Mouse (Mus musculus): ENCODE measurements around the gene Ankrd24.

The Ankrd24 gene

DNA sequence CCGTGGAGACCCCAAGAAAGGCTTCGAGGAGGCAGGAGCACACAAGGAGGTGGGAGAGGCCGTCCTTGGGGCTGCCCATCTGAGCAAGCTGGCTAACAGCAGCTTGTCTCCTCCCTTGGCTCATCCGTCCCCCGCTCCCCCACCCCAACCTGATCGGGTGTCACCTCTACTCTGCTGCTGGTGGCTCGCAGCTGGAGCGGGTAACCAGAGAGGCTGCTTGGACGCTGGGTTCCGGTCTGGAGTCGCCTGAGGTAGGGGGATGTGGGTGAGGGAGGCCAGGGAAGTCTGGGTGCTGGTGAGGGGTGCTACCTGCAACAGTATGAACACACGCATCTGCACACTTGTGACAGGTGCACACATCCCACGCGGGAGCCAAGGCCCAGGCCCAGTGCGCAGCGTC, at the start of gene Ankrd24:
TSS of gene Ankrd24 (plus strand) at position 151 of the 400 bp plus-strand sequence.
- DNase-seq (ENCODE audit: low read depth, low spot score) = no peak

DNA sequence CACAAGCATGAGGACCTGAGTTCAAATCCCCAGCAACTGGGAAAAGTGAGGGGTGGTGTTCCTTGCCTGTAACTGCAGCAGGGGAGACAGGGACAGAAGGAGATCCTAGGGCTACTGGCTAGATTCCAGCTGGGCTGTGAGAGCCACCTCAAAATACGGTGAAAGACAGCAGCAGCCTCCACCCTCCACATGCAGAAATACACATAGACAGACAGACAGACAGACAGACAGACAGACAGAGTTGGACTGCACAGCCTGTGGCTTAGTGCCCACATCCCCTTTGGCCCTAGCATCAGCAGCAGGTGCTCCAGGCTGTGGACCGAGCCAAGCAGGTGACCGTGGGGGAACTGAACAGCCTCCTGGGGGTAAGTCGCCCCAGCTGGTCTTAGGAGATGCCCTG, 48.4 kb upstream of the Ankrd24 start:
- DNase-seq (ENCODE audit: low read depth, low spot score) = no peak

DNA sequence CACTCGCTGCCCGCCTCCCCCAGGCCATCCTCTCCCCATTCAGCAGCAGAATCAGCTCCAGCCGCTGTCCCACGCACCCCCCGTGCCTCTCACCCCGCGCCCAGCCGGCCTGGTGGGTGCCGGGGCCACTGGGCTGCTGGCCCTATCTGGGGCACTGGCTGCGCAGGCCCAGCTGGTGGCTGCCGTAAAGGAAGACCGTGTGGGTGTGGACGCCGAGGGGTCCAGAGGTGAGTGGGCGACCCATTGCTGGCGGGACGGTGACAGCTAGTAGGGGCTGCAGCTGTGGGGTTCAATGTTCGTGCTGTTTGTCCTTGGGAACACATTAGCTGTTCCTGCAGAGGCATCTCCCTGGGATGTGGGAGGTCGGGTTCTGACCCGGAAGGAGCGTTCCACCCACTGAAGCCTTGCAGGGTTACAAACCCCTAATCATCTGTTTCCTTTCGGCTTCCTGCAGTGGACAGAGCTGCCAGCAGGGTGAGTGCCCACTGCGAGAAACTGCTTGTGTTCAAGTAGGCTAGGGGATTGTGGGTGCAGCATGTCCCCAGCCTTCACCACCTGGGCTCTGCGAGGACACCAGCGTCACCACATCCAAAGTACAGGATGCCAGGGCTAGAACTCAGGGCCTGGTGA, 47.8 kb upstream of the Ankrd24 start:
- DNase-seq (ENCODE audit: low read depth, low spot score) = no peak

DNA sequence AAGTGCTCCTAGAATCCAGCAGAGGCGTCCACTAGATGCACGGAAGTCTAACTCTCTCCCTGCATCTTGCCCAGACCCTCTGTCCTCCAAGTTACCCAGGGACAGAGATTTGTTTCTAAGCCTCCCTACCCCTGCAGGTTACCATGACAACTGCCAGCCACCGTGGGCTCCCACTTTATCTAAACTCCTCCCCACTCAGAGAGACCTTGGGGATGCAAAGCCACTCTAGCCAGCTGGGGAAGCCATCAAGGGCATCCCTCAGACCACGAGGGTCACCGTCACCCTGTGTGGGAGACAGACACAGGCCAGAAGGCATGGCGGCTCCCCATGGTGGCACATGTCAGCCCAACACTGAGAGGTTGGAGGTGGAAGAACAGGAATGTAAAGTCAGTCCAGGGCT, 45.0 kb upstream of the Ankrd24 start:
- DNase-seq (ENCODE audit: low read depth, low spot score) = no peak

DNA sequence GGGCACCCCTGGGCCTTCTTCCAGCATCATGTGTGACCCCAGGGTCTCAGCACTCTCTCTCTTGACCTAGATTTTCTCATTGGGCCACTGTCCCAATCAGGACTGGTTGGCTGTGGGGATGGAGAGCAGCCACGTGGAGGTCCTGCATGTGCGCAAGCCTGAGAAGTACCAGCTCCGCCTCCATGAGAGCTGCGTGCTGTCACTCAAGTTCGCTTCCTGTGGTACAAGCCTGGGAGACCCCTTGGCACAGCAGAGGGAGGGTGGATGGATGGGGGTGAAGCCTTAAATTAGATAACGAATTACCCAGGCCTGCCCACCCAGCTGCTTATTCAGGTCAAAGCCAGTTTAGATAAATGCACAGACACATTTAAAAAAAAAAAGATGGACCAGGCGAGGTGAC, 39.6 kb upstream of the Ankrd24 start:
- no peak for DNase-seq (ENCODE audit: low read depth, low spot score)

DNA sequence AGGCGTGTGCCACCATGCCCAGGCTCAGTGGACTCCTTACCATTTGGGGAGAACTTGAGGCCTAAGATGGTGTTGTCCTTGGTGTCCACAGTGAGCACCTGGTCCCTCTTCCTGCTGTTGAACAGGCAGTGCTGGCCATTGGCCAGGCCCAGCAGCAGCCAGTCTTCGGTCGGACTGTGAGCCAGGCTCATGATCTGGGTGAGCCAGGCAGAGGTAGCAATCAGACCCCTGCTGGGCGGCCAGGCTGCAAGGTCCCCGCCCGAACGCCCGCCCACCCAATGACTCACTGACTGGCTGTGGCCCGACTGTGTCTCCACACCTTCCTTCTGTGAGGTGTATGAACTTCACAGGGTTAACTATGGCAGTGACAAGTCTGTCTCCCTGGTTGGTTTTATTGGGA, 36.5 kb upstream of the Ankrd24 start:
- DNase-seq (ENCODE audit: low read depth, low spot score) = no peak

DNA sequence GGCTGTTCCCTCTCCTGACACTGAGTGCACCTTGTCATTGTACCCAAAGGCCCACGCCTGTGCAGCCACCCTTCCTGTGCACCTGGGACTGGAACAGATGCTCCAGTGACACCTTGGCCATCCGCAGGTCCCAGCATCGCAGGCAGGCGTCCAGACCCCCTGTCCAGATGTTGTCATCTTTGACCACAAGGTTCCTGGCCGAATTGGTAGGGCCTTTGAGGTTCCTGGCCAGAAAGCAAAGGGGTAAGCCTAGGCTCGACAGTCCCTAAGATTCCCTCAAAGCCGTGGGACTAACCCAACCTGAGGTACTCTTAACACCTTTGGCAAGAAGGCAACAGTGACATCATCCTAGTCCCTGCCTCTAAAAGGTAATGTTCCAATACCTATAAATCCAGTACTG, 35.7 kb upstream of the Ankrd24 start:
- DNase-seq (ENCODE audit: low read depth, low spot score) = no peak

DNA sequence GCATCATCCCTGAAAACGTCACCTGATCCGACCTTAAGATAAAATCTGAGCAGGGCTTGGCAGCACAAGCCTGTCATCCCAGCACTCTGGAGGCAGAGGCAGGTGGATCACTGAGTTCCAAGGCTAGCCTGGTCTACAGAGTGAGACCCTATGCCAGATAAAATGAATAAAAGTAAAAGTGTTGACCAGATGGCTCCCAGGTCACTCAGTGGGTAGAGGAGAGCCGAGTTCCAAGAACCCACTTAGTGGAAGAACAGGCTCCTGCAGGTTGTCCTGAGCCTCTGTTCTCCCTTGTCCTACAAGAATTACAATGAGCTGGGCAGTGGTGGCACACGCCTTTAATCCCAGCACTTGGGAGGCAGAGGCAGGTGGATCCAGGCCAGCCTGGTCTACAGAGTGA, 35.1 kb upstream of the Ankrd24 start:
- no peak for DNase-seq (ENCODE audit: low read depth, low spot score)

DNA sequence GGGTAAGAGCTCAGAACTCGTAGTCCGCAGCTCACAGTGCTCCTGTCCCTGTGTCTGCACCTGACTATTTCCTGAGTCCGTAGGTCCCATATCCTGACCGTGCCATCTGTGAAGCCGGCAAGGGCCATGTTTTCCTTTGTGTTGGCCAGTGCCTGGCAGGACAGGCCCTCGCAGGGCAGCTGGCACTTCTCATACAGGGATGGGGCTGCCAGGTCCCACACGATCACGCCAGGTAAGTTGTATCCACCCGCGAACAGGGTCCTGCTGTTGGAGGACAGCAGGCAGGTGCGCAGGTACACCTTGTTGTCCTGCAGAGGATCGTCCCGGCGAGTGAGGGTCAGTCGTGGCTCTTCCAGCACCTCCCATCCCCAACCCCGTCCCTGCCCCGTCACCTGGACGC, 34.4 kb upstream of the Ankrd24 start:
- DNase-seq (ENCODE audit: low read depth, low spot score) = no peak

DNA sequence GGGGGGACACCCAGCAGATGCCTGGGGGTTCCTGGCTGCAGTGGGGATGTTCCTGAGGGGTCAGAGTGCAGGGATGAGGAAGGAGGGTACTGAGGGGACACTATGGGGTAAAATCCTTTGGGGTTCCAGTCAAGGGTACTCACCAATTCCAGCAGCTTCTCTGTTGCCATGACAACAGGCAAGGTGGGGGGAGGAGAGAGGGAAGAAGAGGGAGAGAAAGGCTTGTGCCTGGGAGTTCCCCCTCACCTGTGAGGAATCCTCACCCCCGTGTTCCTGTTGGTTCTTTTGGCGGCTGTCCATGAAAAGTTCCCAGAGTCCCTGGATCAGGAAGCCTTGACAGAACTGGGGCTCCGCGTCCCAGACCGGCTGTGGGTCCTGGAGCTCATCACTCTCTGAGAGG, 32.7 kb upstream of the Ankrd24 start:
- DNase-seq (ENCODE audit: low read depth, low spot score) = no peak

DNA sequence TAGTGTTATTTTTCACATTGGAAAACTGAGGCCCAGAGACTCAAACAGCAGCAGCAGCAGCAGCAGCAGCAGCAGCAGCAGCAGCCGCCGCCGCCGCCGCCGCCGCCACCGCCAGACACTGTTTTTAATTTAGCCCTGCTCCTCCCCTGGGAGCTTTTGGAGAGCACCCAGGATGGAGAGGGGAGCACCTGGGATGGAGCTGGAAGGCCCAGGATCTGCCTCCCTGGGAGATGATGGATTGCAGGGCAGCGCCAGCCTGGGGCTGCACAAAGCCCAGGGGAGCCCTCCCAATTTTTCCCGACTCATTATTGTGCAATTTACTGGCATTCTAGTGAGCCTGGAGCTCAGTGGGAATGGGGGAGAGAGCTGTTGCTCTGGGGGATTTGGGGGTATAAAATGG, 31.7 kb upstream of the Ankrd24 start:
- no peak for DNase-seq (ENCODE audit: low read depth, low spot score)

DNA sequence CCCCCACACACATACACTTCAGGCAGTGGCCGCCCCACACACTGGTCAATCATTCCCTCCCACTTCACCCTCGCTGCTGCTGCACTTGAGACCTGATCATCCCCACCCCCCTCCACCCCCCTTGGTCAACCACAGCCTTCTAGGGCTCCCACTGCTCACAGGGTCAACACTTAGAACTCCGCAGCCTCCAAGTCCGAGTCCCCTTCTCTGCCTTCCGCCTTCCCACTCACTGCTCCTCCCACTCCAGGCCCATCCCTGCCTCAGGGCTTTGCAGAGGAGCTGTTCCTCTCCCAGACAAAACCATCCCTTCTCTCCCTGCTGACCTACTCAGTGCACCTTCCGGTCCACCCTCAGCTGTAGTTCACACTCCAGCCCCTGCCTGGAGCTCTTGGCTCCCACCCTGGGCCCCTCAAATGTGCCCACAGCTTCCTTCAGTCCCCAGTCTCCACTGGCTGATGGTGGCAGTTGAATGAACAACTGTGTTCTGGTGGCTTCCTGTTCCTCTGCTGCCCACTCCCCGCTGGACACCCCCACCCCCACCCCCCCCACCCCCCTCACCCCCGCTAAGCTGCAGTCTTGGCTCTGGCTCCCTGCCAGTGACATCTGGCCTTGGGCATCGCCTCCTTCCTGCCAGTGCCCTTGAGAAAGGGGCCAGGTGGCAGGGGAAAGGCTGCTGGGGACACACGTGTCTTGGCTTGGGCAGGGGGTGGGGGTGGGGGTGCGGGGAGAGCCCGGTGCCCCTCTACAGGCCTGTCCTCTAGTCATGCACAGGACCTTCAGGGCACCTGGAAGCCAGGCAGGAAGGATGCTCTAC, 31.0 kb upstream of the Ankrd24 start:
- no peak for DNase-seq (ENCODE audit: low read depth, low spot score)

DNA sequence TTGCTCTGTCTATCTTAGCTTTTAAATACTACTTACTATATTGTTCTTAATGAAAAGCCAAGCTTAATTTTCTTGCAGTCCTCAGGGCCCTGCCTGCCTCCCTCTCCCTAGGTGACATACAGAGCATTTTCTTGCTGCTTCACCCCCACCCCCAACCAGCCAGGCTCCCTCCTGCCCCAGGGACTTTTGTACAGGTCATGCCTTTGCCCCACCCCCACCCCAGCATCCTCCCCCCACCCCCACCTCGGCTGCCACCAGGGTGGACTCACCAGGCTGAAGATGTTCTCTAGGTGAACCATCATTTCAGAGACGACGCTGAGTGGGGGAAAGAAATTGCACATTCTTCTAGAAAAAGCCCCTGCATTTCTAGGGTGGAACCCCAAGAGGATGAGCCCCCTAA, 30.0 kb upstream of the Ankrd24 start:
- DNase-seq (ENCODE audit: low read depth, low spot score) = no peak

DNA sequence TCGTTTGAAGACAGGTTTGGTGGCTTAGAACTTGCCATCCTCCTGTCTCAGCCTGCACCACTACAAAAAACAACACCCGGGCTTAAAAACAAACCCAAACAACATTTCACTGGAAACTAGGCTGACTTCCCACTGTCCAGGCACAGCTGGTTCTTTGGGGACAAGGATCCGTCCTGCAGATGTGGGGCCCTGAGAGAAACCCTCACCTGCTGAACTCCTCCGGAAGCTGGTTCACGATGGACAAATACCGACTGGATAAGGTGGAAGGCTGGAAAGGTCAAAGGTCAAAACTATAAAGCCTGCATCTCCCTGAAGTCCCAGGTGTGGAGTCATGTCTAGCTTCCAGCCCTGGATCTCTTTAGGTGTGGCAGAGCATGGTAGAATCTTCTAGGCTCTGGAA, 29.5 kb upstream of the Ankrd24 start:
- DNase-seq (ENCODE audit: low read depth, low spot score) = no peak

DNA sequence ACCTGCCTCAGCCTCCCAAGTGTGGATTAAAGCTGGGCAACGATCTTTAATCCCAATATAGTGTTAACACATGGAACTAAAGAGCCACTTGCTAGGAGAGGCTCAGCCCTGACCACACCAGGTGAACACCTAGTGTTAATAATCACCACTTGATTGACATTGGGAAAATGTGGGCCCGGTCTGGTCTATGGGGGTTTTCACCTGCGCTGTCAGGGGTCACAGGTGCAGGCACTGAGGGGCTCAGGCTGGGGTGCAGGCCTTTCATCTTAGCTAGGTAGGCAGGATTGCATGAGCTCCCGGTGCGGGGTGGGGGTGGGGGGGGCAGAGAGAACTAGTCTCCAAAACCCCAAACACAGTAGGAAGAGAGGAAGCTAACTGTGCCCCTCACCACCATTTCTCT, 28.7 kb upstream of the Ankrd24 start:
- no peak for DNase-seq (ENCODE audit: low read depth, low spot score)

DNA sequence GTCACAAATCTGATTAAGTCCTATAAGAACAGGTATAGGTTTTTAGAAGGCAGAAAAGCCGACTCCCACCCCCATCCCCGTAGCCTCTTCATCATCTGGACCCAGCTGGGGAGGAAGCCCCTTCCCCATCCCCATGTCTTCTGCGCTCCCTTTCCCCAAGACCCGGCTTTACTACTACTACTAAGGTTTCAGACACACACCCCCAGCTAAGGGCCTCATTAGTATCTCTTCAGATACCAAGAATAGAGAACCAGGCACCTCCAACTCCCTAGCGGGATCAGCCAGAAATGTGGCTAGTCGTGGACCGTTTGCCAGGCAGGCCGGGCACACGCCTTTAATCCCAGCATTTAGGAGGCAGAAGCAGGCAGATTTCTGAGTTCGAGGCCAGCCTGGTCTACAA, 28.2 kb upstream of the Ankrd24 start:
- no peak for DNase-seq (ENCODE audit: low read depth, low spot score)

DNA sequence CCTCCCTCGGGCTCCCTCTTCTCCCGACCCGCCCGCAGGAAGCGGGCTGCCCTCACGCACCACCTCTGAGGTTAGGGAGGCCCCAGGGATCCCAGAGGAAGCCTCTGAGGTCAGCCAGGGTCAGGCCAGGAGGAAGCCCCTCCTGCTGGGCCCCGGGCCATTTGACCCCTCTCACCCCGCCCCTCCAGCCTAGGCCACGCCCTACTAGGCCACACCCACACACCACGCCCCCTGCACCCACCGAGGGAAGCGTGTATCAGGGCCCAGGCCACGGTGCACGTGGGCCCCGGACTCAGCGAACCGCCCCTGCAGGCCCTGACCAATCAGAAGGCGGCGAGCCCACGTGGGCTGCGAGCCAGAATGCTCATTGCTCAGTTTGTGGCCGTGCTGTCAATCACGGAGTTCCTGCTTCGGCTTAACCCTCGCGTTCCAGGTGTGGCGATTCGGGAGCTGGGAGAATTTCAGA, 27.6 kb upstream of the Ankrd24 start, which contains the start of gene Tle6:
TSS of gene Tle6 (minus strand) at position 336 of the 466 bp plus-strand sequence.
- DNase-seq (ENCODE audit: low read depth, low spot score) = peak; percentile 92

DNA sequence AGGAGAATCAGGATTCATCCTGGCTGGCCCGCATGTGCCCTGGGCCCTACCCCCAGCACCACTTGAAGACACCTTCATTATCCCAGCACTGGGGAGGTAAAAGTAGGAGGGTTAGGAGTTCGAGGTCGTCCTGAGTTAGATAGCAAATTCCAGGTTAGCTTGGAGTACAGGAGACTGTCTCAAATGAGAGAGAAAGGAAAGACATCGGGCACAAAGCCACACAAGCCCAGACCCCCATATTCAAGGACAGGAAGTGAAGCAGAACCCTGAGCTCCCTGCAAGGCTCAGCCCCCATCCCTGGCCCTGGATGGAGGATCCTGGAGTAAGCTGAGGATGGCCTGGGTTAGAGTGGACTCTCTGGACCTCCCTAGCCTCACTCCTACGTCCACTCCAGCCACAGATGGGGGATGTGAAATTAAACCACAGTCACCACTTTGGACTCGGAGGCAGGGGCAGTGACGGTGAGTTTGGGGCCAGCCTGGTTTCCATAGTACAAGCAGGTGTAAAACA, 26.9 kb upstream of the Ankrd24 start:
- DNase-seq (ENCODE audit: low read depth, low spot score) = no peak

DNA sequence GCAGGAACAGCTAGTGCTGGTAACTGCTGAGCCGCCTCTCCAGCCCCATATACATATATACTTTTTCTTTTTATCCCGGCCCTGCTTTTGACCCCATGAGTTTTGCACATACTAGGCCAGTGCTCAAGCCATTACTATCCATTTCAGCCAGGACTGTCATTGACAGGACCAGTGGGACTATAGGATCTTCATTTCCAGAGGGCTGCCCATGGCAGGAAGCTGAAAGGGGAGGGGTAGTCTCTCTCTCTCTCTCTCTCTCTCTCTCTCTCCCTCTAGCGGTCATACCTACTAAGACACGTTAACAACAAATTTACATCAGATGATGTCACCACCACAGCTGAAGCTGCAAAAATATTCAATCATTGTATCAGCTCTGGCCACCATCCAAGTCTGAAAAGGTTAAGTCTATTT, 25.6 kb upstream of the Ankrd24 start:
- DNase-seq (ENCODE audit: low read depth, low spot score) = no peak

DNA sequence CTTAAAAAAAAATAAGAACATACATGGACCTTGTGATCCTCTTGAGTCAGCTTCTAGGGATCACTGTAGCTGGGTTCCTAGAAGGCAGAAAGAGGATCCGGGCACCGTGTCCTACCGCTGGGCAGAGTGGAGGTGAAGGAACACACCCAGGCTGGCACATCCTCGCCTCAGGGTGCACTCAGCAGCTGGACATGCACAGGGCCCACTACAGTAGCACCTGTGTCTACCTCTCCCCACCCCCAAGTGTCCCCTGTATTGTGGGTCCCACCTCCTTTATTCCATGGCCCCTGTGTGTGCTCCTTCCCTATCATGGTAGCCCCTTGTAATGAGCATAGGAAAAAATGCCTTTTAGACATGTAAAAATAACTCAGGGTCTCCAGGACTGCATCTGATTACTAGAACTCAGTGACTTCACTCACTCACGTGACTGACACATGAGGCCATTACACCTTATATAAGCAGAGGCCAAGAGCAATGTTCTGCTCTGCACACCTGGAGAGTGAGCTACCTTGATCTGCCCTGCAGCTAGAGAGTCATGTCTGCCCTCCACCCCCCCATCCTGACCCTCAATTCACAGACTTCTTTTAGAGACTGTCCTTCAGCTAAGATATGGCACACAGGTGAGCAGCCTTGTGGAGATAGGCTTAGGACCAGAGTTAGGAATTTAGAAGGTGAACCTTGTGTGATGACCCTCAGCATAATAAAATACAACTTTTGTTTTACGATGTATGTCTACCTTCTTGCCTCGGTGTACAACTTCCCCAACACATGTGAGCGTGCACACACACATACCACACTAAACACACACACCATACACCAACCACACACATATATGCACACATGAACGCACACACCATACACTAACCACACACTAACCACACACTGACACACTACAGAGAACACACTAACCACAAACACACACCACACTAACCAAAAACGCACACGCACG, 24.0 kb upstream of the Ankrd24 start:
- no peak for DNase-seq (ENCODE audit: low read depth, low spot score)

DNA sequence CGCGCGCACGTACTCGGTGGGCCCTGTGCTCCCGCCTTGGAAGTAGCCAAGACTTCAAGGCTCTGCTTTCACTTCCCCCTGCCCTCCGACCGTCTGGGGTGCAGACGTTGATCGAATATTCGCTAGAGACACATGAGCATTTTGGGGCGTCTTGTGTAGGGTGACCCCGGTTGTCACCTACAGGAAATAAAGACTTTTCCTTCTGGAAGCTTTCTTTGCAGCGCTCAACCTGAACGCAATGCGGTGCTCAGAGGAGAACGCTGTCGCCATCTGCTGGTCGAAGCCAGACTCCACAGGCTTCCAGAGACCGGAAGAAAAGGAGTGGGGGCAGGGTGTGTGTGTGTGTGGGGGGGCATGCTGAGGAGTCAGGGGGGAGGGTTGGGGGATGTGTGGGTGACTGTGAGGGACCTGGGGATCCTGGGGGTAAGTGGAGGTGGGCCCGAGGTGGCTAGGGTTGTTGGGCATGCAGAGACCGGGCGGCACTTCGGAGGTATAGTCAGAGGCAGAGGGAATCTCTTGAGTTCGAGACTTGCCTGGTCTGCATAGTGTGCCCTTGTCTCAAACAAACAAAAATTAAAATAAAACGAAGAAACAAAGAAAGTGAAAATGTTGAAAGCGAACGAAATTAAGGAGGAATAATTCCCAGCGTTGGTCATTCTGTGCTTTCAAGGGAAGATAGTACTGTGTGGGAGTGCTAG, 23.2 kb upstream of the Ankrd24 start:
- peak; percentile 85 for DNase-seq (ENCODE audit: low read depth, low spot score)
